Mouse (Mus musculus) thymus, adult 2 months (tissue): Measurements from ENCODE around the gene Zfp981.

Source experiments
- CTCF ChIP-seq: fragments of 200-500 bp; IDR thresholded peaks from 2 replicates; pipeline ENCODE4 v1.5.1; 2012; ENCODE audit warnings: mild to moderate bottlenecking, control low read depth, low read length, moderate library complexity, borderline replicate concordance; ENCODE audit not compliant: control insufficient read depth, poor library complexity, insufficient read depth; ENCODE audit errors: extremely low read depth
- POLR2A ChIP-seq: fragments of 200-500 bp; IDR thresholded peaks from 2 replicates; pipeline ENCODE4 v1.6.1; 2012; ENCODE audit warnings: mild to moderate bottlenecking, low read length, control low read depth, moderate library complexity; ENCODE audit not compliant: control insufficient read depth, poor library complexity, insufficient read depth; ENCODE audit errors: extremely low read depth

GRCm38 (mm10) chr4:146456061-146456726 is 45.6 kb upstream of the Zfp981 start:
- no peak for TF ChIP-seq POLR2A
- no peak for TF ChIP-seq CTCF
